Mouse (Mus musculus) limb, embryonic 11.5 days (tissue): ENCODE results near the gene Bmf. TPM values are rescaled to one million over a fixed set of nuclear protein-coding genes. Genes with fewer than 3 reads are reported as not detected.
A peak's percentile ranks its signal among the peaks of the same experiment; 100 is the strongest.

ENCODE experiments used
- ATAC-seq: fragments of 200-750 bp; cut with Nextera tagmentation; 2 replicates; pipeline ENCODE4 v1.8.0; 2017; ENCODE audit warnings: low read depth; ENCODE audit not compliant: insufficient number of reproducible peaks, low FRiP score, low TSS enrichment
- DNase-seq: peaks from one replicate; pipeline ENCODE4 v3.0.0-alpha.2; 2015; ENCODE audit warnings: low spot score
- H3K27ac ChIP-seq: fragments of 300-500 bp; sonication (generic); replicated peaks from 2 replicates; pipeline ENCODE4 v1.5.1; 2014; ENCODE audit warnings: low read depth, mild to moderate bottlenecking, low read length
- H3K27me3 ChIP-seq: fragments of 300-500 bp; sonication (generic); 2 replicates; pipeline ENCODE4 v1.6.1; 2014; ENCODE audit warnings: mild to moderate bottlenecking, low read length, mixed read lengths; ENCODE audit not compliant: control insufficient read depth, insufficient read depth
- H3K36me3 ChIP-seq: fragments of 300-500 bp; sonication (generic); 2 replicates; pipeline ENCODE4 v1.6.1; 2014; ENCODE audit warnings: mild to moderate bottlenecking, low read length, moderate library complexity, mixed read lengths; ENCODE audit not compliant: control insufficient read depth, insufficient read depth
- H3K4me1 ChIP-seq: fragments of 300-500 bp; sonication (generic); 2 replicates; pipeline ENCODE4 v1.6.1; 2014; ENCODE audit warnings: low read length, mixed read lengths; ENCODE audit not compliant: control insufficient read depth, insufficient read depth
- H3K4me2 ChIP-seq: fragments of 300-500 bp; sonication (generic); 2 replicates; pipeline ENCODE4 v1.6.1; 2014; ENCODE audit warnings: low read depth, mild to moderate bottlenecking, moderate library complexity; ENCODE audit not compliant: severe bottlenecking
- H3K4me3 ChIP-seq: fragments of 300-500 bp; sonication (generic); 2 replicates; pipeline ENCODE4 v1.5.1; 2014; ENCODE audit warnings: low read depth, low read length
- H3K9ac ChIP-seq: fragments of 300-500 bp; sonication (generic); 2 replicates; pipeline ENCODE4 v1.6.1; 2014; ENCODE audit warnings: mild to moderate bottlenecking, low read length
- H3K9me3 ChIP-seq: fragments of 300-500 bp; sonication (generic); 2 replicates; pipeline ENCODE4 v1.6.1; 2016; ENCODE audit warnings: low read length; ENCODE audit not compliant: control insufficient read depth
- WGBS: fragments of 180-500 bp; shearing (Covaris S2); extraction: QIAGEN DNeasy Blood & Tissue Kit; methylation state at CpG from one replicate; pipeline ENCODE4 v1.1.7; 2014; 5-methylcytosine and 5-hydroxymethylcytosine counted together
- polyA plus RNA-seq: library from polyadenylated mRNA; unstranded; fragments of >200 nt; fragmentation: Nextera tagmentation; extraction: Ambion mirVana; gene quantifications from 2 replicates; pipeline ENCODE4 v1.2.1, GENCODE M21; 2014

The Bmf gene
- polyA plus RNA-seq, 1 experiment from 2014 or later: 7.5 TPM

DNA sequence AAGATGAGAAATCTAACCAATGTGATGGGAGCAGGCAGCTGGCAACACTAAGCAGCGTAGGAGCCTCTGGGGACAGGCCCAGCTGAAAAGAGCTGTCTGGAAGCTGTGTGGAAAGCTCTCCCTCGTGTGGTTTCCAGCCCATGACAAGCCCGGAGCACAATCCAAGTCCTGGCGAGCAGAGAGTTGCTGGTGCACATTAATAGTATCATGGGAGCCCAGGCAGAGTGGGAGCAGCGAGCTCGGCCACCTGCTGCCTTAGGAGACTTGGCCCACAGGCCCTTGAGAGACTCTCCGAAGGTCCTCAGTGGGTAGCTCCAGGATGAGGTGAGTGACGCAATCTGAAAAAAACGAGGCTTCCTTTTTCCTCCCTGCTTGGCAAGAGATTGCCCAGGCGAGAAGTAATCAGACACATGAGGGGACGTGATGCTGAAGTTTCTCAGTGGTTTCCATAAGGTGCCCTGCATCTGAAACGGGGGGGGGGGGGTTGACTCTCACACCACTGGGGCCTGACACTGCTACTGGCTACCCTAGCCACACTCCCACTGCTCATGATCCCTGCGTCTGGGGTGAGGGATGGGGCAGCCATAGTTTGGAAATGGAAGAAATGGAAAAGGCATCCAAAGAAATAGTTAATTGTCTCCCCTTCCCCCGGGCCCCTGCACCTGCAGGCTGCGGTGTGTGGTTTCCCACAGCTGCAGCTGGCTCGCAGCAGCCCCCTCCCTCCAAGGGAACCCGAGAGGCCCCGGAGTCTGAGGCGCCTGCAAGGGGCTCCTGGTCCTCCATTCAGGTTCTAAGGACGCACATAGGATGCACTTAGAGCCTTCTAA lies 50.1 kb downstream of the Bmf start:
- Histone ChIP-seq H3K9ac (no peak overlapping the region), H3K27ac (peak overlapping the region; percentile 10; the same call in 1 of the 2 replicates), H3K27me3 (no peaks in the 10 kb centered on the region), H3K4me2 (0 out of 2 replicates have a peak overlapping the region, but pooled peaks have one; percentile 1), H3K36me3 (no peaks in the 10 kb centered on the region), H3K4me3 (no peak overlapping the region), H3K4me1 (peaks cover 21% of the 10 kb centered on the region), H3K9me3 (no peaks in the 10 kb centered on the region)
- WGBS: 38% methylated on average over 20 of the region's 20 CpGs
- ATAC-seq (peak; percentile 88), DNase-seq (peak; percentile 74)

GRCm38 (mm10) chr2:118498476-118498875 lies 51.0 kb downstream of the Bmf start:
- H3K4me1 ChIP-seq: peaks cover 21% of the 10 kb centered on the region
- H3K4me3 ChIP-seq: no peak overlapping the region
- DNase-seq: no peak
- H3K9me3 ChIP-seq: no peaks in the 10 kb centered on the region
- H3K27ac ChIP-seq: no peak overlapping the region
- 78% methylated on average over 6 of the region's 6 CpGs for WGBS
- H3K36me3 ChIP-seq: no peaks in the 10 kb centered on the region
- H3K27me3 ChIP-seq: no peaks in the 10 kb centered on the region
- H3K9ac ChIP-seq: no peak overlapping the region
- no peak overlapping the region for H3K4me2 ChIP-seq
- no peak for ATAC-seq

- Histone ChIP-seq H3K9me3 (no peaks in the 10 kb centered on the region), H3K4me2 (no peak overlapping the region), H3K27ac (no peak overlapping the region), H3K9ac (no peak overlapping the region), H3K36me3 (no peaks in the 10 kb centered on the region), H3K4me1 (peaks cover 21% of the 10 kb centered on the region), H3K27me3 (no peaks in the 10 kb centered on the region), H3K4me3 (no peak overlapping the region)
- no peak for DNase-seq
- WGBS: 79% methylated on average over 5 of the region's 5 CpGs
- no peak for ATAC-seq
Observed at GRCm38 (mm10) chr2:118497890-118498289, 51.6 kb downstream of the Bmf start.

- H3K9me3 ChIP-seq: no peaks in the 10 kb centered on the region
- H3K9ac ChIP-seq: no peak overlapping the region
- whole genome bisulfite sequencing: 71% methylated on average over 9 of the region's 9 CpGs
- no peak overlapping the region for H3K4me3 ChIP-seq
- peaks cover 32% of the 10 kb centered on the region for H3K4me1 ChIP-seq
- no peak overlapping the region for H3K4me2 ChIP-seq
- H3K27me3 ChIP-seq: no peaks in the 10 kb centered on the region
- ATAC-seq (no peak), DNase-seq (no peak)
- H3K36me3 ChIP-seq: no peaks in the 10 kb centered on the region
- H3K27ac ChIP-seq: no peak overlapping the region
Observed at GRCm38 (mm10) chr2:118495024-118495423, 54.5 kb downstream of the Bmf start.

DNA sequence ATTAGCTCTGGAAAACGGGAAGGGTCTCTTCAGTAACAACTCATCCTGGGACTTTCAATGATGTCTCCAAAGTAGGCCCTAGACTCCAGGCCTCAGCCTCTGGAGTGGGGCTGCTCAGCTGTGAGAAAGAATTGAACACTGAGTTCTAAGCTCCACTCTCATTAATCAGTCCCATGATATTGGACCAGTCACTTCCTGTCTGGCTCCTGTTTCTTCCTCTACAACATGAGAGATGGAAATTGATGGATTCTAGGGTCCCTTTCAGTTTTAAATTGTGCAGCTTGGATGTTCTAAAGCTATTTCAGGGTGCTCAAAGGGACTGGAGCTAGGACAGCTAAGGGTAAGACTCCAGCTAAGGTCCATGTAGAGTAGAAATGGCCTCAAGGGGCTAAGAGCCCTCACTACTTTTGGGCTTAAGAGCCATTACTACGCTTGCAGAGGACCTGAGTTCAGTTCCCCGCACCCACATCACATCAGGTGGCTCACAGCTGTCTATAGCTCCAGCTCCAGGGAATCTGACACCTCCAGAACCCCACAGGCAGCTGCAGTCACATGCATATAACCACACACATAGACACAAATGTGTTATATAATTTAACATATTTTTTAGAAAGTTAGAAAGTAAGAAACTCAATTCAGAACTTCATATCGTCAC lies 57.6 kb downstream of the Bmf start:
- H3K4me2 ChIP-seq: no peak overlapping the region
- H3K9ac ChIP-seq: no peak overlapping the region
- H3K4me1 ChIP-seq: peaks cover 23% of the 10 kb centered on the region
- H3K27ac ChIP-seq: no peak overlapping the region
- WGBS: 81% methylated on average over 4 of the region's 4 CpGs
- H3K36me3 ChIP-seq: no peaks in the 10 kb centered on the region
- DNase-seq: no peak
- H3K9me3 ChIP-seq: no peaks in the 10 kb centered on the region
- ATAC-seq: no peak
- no peaks in the 10 kb centered on the region for H3K27me3 ChIP-seq
- no peak overlapping the region for H3K4me3 ChIP-seq

DNA sequence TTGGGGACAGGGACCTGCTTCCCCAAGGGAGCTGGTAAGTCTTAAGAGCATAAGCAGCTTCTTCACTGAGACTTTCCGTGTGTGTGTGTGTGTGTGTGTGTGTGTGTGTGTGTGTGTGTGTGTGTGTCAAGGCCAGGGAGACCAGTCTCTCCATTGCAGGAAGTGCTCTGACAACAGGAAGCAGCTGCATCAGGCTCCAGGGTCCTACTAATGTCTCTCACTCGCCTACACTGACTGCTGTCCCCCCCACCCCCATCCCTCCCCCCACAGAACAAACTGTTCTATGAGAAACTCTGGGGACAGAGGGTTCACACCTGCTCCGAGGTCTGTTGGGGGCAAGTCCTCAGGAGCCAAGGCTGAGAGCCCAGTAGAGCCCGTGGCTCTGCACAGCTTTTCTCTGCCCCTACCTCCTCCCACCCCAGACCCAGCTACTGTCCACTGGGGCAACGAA lies 58.2 kb downstream of the Bmf start:
- H3K9ac ChIP-seq: no peak overlapping the region
- no peak overlapping the region; the same call in 1 of the 2 replicates for H3K27ac ChIP-seq
- whole genome bisulfite sequencing: 50% methylated on average over 5 of the region's 5 CpGs
- DNase-seq (no peak), ATAC-seq (no peak)
- peaks cover 23% of the 10 kb centered on the region for H3K4me1 ChIP-seq
- H3K4me3 ChIP-seq: no peak overlapping the region
- no peaks in the 10 kb centered on the region for H3K36me3 ChIP-seq
- H3K27me3 ChIP-seq: no peaks in the 10 kb centered on the region
- no peaks in the 10 kb centered on the region for H3K9me3 ChIP-seq
- no peak overlapping the region for H3K4me2 ChIP-seq

DNA sequence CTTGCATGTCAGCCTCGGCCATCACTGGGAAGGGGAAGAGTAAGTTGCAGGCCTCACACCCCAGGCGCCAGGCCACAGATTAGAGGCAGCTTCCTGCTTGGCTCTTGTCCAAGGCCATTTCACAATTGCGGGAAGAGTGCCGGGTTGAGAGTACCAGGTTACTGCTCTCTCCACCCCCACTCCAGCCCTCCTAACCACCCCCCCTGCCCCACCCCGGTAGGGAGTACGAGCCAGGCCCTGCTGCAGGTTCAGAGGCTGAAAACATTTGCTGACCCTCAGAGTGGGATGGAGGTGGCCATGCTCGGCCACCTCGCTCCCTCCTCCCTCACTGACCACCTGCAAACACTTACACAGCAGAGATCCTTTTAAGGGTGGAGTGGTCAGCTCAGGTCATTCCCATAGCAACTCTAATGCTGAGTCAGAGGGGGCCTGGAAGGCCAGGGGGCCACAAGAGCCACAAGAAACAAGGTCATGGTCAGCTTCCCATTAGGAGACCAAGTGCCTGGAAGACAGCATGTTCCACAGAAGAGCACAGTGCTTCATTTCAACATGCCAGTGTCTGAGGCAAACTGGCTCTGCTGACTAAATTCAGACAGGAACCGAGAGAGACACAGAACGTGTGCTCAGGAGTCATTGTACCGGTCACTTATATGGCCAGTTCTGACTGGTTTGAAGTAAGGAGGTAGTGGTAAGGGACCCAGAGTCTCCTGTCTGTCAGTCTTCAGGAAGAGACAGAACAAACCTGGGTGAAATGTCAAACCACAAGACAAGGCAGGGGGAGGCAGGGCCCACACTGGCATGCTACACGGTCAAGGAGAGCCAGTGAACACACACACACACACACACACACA lies 59.0 kb downstream of the Bmf start:
- WGBS: 29% methylated on average over 12 of the region's 12 CpGs

GRCm38 (mm10) chr2:118487806-118488205 lies 61.7 kb downstream of the Bmf start:
- H3K4me1 ChIP-seq: peaks cover 20% of the 10 kb centered on the region
- H3K4me2 ChIP-seq: no peak overlapping the region
- H3K4me3 ChIP-seq: no peak overlapping the region
- 73% methylated on average over 3 of the region's 3 CpGs for WGBS
- H3K9me3 ChIP-seq: no peaks in the 10 kb centered on the region
- no peak overlapping the region for H3K27ac ChIP-seq
- no peaks in the 10 kb centered on the region for H3K27me3 ChIP-seq
- H3K36me3 ChIP-seq: no peaks in the 10 kb centered on the region
- no peak overlapping the region for H3K9ac ChIP-seq
- ATAC-seq (no peak), DNase-seq (peak; percentile 49)

More for the DNA sequence above, 59.0 kb downstream of the Bmf start:
- 0 out of 2 replicates have a peak, but pooled peaks have one; percentile 10 for ATAC-seq
- peak; percentile 47 for DNase-seq
- no peaks in the 10 kb centered on the region for H3K27me3 ChIP-seq
- H3K4me1 ChIP-seq: peaks cover 23% of the 10 kb centered on the region
- H3K27ac ChIP-seq: no peak overlapping the region; the same call in 1 of the 2 replicates
- no peak overlapping the region for H3K9ac ChIP-seq
- H3K9me3 ChIP-seq: no peaks in the 10 kb centered on the region
- H3K4me3 ChIP-seq: no peak overlapping the region
- H3K36me3 ChIP-seq: no peaks in the 10 kb centered on the region
- H3K4me2 ChIP-seq: no peak overlapping the region
